Mouse (Mus musculus) lung, adult 2 months (tissue): ENCODE data around the gene Stat3.

Experiments
- CTCF ChIP-seq: fragments of 200-500 bp; IDR thresholded peaks from 2 replicates; pipeline ENCODE4 v1.5.1; 2011; ENCODE audit warnings: mild to moderate bottlenecking, low read length, control low read depth; ENCODE audit not compliant: insufficient read depth
- POLR2A ChIP-seq: fragments of 200-500 bp; IDR thresholded peaks from 2 replicates; pipeline ENCODE4 v1.6.1; 2011; ENCODE audit warnings: low read depth, mild to moderate bottlenecking, control low read depth, low read length, borderline replicate concordance; ENCODE audit errors: extremely low read depth

GRCm38 (mm10) chr11:100906885-100907284 lies 32.5 kb downstream of the Stat3 start:
- TF ChIP-seq CTCF (no peak), POLR2A (no peak)
